Mouse (Mus musculus) heart, postnatal 0 days (tissue): ENCODE results near the gene Mgat4b. TPM values are rescaled to one million over a fixed set of nuclear protein-coding genes. Genes with fewer than 3 reads are reported as not detected.

Experiments
- ATAC-seq: fragments of 200-750 bp; cut with Nextera tagmentation; 2 replicates; pipeline ENCODE4 v1.8.0; 2017; ENCODE audit warnings: low read depth, moderate number of reproducible peaks, moderate library complexity; ENCODE audit not compliant: insufficient read depth
- DNase-seq: peaks from one replicate; pipeline ENCODE4 v3.0.0-alpha.2; 2016; ENCODE audit warnings: low spot score
- H3K27ac ChIP-seq: fragments of 300-500 bp; sonication (generic); 2 replicates; pipeline ENCODE4 v1.5.1; 2014; ENCODE audit warnings: low read depth, mild to moderate bottlenecking
- H3K27me3 ChIP-seq: fragments of 300-500 bp; sonication (generic); 2 replicates; pipeline ENCODE4 v1.6.1; 2014; ENCODE audit warnings: low read length, mixed read lengths; ENCODE audit not compliant: control insufficient read depth, insufficient read depth
- H3K36me3 ChIP-seq: fragments of 300-500 bp; sonication (generic); replicated peaks from 2 replicates; pipeline ENCODE4 v1.6.1; 2014; ENCODE audit warnings: low read length, mixed read lengths; ENCODE audit not compliant: control insufficient read depth, insufficient read depth
- H3K4me1 ChIP-seq: fragments of 300-500 bp; sonication (generic); 2 replicates; pipeline ENCODE4 v1.6.1; 2014; ENCODE audit warnings: antibody characterized with exemption; ENCODE audit not compliant: control insufficient read depth, insufficient read depth
- H3K4me2 ChIP-seq: fragments of 300-500 bp; sonication (generic); 2 replicates; pipeline ENCODE4 v1.6.1; 2014; ENCODE audit warnings: low read depth, mild to moderate bottlenecking, low read length, moderate library complexity
- H3K4me3 ChIP-seq: fragments of 300-500 bp; sonication (generic); 2 replicates; pipeline ENCODE4 v1.5.1; 2014; ENCODE audit warnings: low read depth, low read length
- H3K9ac ChIP-seq: fragments of 300-500 bp; sonication (generic); replicated peaks from 2 replicates; pipeline ENCODE4 v1.6.1; 2014; ENCODE audit warnings: low read depth, low read length, mixed read lengths
- H3K9me3 ChIP-seq: fragments of 300-500 bp; sonication (generic); replicated peaks from 2 replicates; pipeline ENCODE4 v1.6.1; 2016; ENCODE audit warnings: low read length; ENCODE audit not compliant: control insufficient read depth
- CTCF ChIP-seq: IDR thresholded peaks from 2 replicates; pipeline ENCODE4 v1.5.1; 2016; ENCODE audit warnings: antibody characterized with exemption, control low read depth, low read depth
- EP300 ChIP-seq: IDR thresholded peaks from 2 replicates; pipeline ENCODE4 v1.6.1; 2016; ENCODE audit warnings: antibody characterized with exemption, low read depth
- WGBS: fragments of 180-500 bp; shearing (Covaris S2); extraction: QIAGEN DNeasy Blood & Tissue Kit; methylation state at CpG from one replicate; pipeline ENCODE4 v1.1.7; 2014; 5-methylcytosine and 5-hydroxymethylcytosine counted together
- polyA plus RNA-seq: library from polyadenylated mRNA; unstranded; fragments of >200 nt; fragmentation: Nextera tagmentation; extraction: Ambion mirVana; gene quantifications from 2 replicates; pipeline ENCODE4 v1.2.1, GENCODE M21; 2015
- total RNA-seq: library from RNA; depleted of rRNA; stranded (reverse); fragments of >200 nt; gene quantifications from 2 replicates; pipeline ENCODE4 v1.2.3, GENCODE M21; 2014; ENCODE audit warnings: low replicate concordance

Mgat4b gene
- total and polyA plus RNA-seq, 2 experiments from 2014 or later, result 39.6 to 69.2 TPM

DNA sequence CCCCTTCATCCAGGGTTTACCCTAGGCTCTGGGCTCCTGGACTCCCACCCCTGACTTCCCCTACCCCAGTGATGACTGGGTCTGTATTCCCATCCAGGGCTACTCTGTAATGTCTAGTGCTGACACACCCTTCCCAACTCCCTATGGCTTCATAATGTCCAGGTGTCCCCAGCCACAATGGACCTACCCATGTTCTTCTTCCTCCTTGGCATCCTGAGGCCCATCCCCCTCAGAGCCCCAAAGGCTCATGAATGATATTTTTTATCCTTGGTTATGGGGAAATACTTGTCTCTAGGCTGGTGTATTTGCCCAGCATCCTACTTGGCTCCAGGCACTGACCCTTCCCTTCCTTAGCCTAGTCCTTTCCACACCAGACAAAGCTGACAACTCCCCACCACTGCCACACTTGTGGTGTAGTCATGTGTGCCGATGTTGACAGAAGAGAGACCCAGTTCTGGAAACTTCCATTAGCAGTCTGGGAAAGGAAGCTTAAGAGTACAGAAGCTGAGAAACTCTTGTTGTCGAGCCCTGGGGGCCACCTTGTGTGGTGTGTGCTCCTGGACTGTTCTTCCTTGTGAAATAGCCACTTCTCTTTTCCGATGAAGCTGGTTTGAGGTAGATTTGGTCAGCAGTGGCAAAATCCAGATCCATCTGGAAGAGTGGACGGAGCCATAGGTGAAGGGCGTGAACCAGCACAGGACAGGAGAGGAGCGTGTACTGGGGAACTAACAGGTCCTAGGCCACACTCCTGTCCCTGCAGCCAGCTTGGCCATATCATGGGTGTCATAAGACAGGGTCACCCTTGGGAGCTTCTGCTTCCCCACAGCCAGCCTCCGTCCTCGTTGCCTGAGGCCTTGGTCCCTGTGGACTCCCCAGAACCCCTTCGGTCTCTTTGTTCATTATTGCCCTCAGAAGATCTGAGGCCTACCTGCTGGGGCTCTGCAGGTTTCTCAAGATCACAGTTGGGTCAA lies 28.4 kb downstream of the Mgat4b start:
- no peak for DNase-seq
- Histone ChIP-seq H3K4me2 (no peak overlapping the region), H3K9ac (no peak overlapping the region), H3K4me1 (peaks cover 12% of the 10 kb centered on the region), H3K36me3 (peaks cover 6% of the 10 kb centered on the region), H3K9me3 (no peaks in the 10 kb centered on the region), H3K27me3 (peaks cover 12% of the 10 kb centered on the region), H3K27ac (no peak overlapping the region), H3K4me3 (no peak overlapping the region)
- TF ChIP-seq EP300, result no peak
- TF ChIP-seq CTCF, result no peak
- 87% methylated on average over 9 of the region's 9 CpGs for WGBS
- ATAC-seq, result no peak

GRCm38 (mm10) chr11:50240235-50240911 lies 29.7 kb downstream of the Mgat4b start:
- Histone ChIP-seq H3K27me3 (peaks cover 12% of the 10 kb centered on the region), H3K9me3 (no peaks in the 10 kb centered on the region), H3K36me3 (no peaks in the 10 kb centered on the region), H3K4me2 (no peak overlapping the region), H3K4me3 (no peak overlapping the region), H3K4me1 (peaks cover 12% of the 10 kb centered on the region), H3K9ac (no peak overlapping the region), H3K27ac (no peak overlapping the region)
- WGBS, result 78% methylated on average over 7 of the region's 7 CpGs
- DNase-seq, result no peak
- ATAC-seq, result peak; percentile 7; the same call in 1 of the 2 replicates
- TF ChIP-seq EP300 (no peak), CTCF (no peak)

DNA sequence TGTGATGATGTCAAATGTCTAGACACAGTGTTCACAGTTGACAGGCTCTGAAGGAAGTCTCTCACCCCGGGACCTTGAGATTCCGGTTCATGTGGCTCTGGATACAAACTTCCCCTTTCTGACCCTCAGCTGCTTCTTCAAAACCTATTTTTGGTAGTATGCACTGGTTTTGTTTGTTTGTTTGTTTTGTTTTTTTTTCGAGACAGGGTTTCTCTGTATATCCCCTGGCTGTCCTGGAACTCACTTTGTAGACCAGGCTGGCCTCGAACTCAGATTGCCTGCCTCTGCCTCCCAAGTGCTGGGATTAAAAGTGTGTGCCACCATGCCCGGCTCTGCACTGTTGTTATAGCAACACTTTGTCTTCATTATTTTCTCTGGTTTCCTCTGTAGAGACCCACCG lies 33.2 kb downstream of the Mgat4b start:
- H3K27ac ChIP-seq, result no peak overlapping the region
- no peaks in the 10 kb centered on the region for H3K9me3 ChIP-seq
- no peaks in the 10 kb centered on the region for H3K4me1 ChIP-seq
- no peak for DNase-seq
- H3K4me2 ChIP-seq, result no peak overlapping the region
- 64% methylated on average over 6 of the region's 6 CpGs for WGBS
- H3K27me3 ChIP-seq, result no peaks in the 10 kb centered on the region
- no peak overlapping the region for H3K4me3 ChIP-seq
- no peaks in the 10 kb centered on the region for H3K36me3 ChIP-seq
- no peak overlapping the region for H3K9ac ChIP-seq
- TF ChIP-seq EP300, result no peak
- no peak for TF ChIP-seq CTCF
- no peak for ATAC-seq

GRCm38 (mm10) chr11:50245269-50245668 lies 34.6 kb downstream of the Mgat4b start:
- 76% methylated on average over 5 of the region's 5 CpGs for WGBS
- ATAC-seq, result no peak
- DNase-seq, result no peak
- H3K27me3 ChIP-seq, result no peaks in the 10 kb centered on the region
- TF ChIP-seq CTCF, result no peak
- no peak for TF ChIP-seq EP300
- no peaks in the 10 kb centered on the region for H3K36me3 ChIP-seq
- no peak overlapping the region for H3K4me3 ChIP-seq
- no peak overlapping the region for H3K9ac ChIP-seq
- no peaks in the 10 kb centered on the region for H3K4me1 ChIP-seq
- H3K27ac ChIP-seq, result no peak overlapping the region
- no peaks in the 10 kb centered on the region for H3K9me3 ChIP-seq
- no peak overlapping the region for H3K4me2 ChIP-seq

- TF ChIP-seq EP300 (no peak), CTCF (no peak)
- DNase-seq (no peak), ATAC-seq (no peak)
- Histone ChIP-seq H3K4me1 (no peaks in the 10 kb centered on the region), H3K4me3 (no peak overlapping the region), H3K27ac (no peak overlapping the region), H3K36me3 (no peaks in the 10 kb centered on the region), H3K27me3 (no peaks in the 10 kb centered on the region), H3K9me3 (no peaks in the 10 kb centered on the region), H3K4me2 (no peak overlapping the region), H3K9ac (no peak overlapping the region)
- WGBS, result 68% methylated on average over 7 of the region's 7 CpGs
These were observed 37.9 kb downstream of the Mgat4b start for GRCm38 (mm10) chr11:50248473-50249171.
